Mouse (Mus musculus) naive thymus-derived CD4-positive, alpha-beta T cell, adult 2 months (primary cell): Measurements from ENCODE around the gene Zdhhc19.

Source experiments
- DNase-seq: peaks from one replicate; pipeline ENCODE4 v3.0.0-alpha.2; 2011; ENCODE audit warnings: low read depth

Zdhhc19 gene

GRCm38 (mm10) chr16:32610460-32611255 lies 114.6 kb downstream of the Zdhhc19 start:
- no peak for DNase-seq
